Mouse (Mus musculus): ENCODE data around the gene Dcaf8.
"Not testable (repeated sequence)": the region's sequence is repeated elsewhere in the genome, so short reads cannot be mapped to it uniquely, and the experiment has no call there.

The Dcaf8 gene

GRCm38 (mm10) chr1:172218164-172218910, 70.5 kb downstream of the Dcaf8 start:
- DNase-seq (ENCODE audit: low read depth), result no peak

GRCm38 (mm10) chr1:172219451-172220406, 71.8 kb downstream of the Dcaf8 start, which contains the start of gene Casq1:
Gene Casq1 (minus strand): TSS chr1:172219868.
- DNase-seq (ENCODE audit: low read depth), result no peak

- no peak for DNase-seq (ENCODE audit: low read depth)
These were observed 72.5 kb downstream of the Dcaf8 start for GRCm38 (mm10) chr1:172220414-172220813.

- DNase-seq (ENCODE audit: low read depth), result no peak
These were observed 73.6 kb downstream of the Dcaf8 start for GRCm38 (mm10) chr1:172221297-172222063.

GRCm38 (mm10) chr1:172228209-172228608, 80.3 kb downstream of the Dcaf8 start:
- no peak for DNase-seq (ENCODE audit: low read depth)

- peak; percentile 26 for DNase-seq (ENCODE audit: low read depth)
These were observed 81.3 kb downstream of the Dcaf8 start for GRCm38 (mm10) chr1:172229215-172229614.

GRCm38 (mm10) chr1:172240945-172241708, 93.2 kb downstream of the Dcaf8 start:
- DNase-seq (ENCODE audit: low read depth), result peak; percentile 34

GRCm38 (mm10) chr1:172242401-172242800, 94.5 kb downstream of the Dcaf8 start:
- no peak for DNase-seq (ENCODE audit: low read depth)

GRCm38 (mm10) chr1:172243547-172244205, 95.8 kb downstream of the Dcaf8 start:
- DNase-seq (ENCODE audit: low read depth), result no peak

GRCm38 (mm10) chr1:172244645-172245044, 96.8 kb downstream of the Dcaf8 start:
- not testable (repeated sequence) for DNase-seq (ENCODE audit: low read depth)

All from 416B (cell line).